Mouse (Mus musculus): ENCODE measurements around the gene Atf6.

GRCm38 (mm10) chr1:170702958-170703357 lies 164.6 kb downstream of the Atf6 start:
- no peak for TF ChIP-seq CTCF (IDR thresholded peaks at IDR 0.05; ENCODE audit: low read depth)
- TF ChIP-seq EP300 (IDR thresholded peaks at IDR 0.05; ENCODE audit: low read depth), result no peak

All from liver, postnatal 0 days (tissue).